Mouse (Mus musculus) adrenal gland, adult (tissue): ENCODE data around the gene Junb.
A peak's percentile ranks its signal among the peaks of the same experiment; 100 is the strongest.

ENCODE experiments used
- DNase-seq, 2 experiments: peaks; one replicate each; pipeline ENCODE4 v3.0.0; 2022 to 2023; ENCODE audit warnings: low spot score in 1 of 2; ENCODE audit not compliant: inconsistent age in 2 of 2

The Junb gene

GRCm38 (mm10) chr8:84944478-84945160 lies 33.9 kb downstream of the Junb start:
- peak; percentile 43 to 62 for DNase-seq

GRCm38 (mm10) chr8:84943699-84944098 lies 34.8 kb downstream of the Junb start:
- no peak for DNase-seq

DNA sequence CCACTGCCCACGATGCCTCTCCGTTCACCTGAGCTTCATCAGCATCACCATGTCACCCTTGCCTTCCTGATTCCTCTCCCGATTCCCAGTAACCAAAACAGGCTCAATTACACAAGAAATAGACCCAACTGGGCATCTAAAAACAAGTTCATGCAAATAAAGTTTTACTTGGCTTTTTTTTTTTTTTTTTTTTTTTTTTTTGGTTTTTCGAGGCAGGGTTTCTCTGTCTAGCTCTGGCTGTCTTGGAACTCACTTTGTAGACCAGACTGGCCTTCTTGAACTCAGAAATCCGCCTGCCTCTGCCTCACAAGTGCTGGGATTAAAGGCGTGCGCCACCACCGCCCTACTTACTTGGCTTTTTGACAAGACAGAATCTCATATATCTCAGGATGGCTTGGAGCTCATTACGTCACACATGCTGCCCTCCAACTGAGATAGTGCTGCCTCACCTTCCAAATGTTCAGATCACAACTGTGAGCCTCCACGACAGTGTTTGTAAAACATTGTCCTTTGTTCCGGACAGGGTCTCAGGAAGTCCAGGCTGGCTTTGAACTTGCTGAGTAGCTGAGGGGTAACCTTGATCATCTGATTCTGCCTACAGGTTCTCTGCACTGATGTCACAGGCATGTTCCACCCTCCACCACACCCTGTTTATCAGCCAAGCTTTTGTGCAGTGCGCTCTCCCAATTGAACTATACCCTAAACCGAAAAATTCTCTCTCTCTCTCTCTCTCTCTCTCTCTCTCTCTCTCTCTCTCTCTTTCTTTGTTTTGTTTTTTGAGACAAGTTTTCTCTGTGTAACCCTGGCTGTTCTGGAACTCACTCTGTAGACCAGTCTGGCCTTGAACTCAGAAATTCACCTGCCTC lies 40.7 kb downstream of the Junb start:
- no peak for DNase-seq

GRCm38 (mm10) chr8:84936962-84937546 lies 41.5 kb downstream of the Junb start, which contains the start of gene Mast1:
TSS of gene Mast1 (minus strand) at chr8:84937359.
- DNase-seq: peak; percentile 63 to 84

DNA sequence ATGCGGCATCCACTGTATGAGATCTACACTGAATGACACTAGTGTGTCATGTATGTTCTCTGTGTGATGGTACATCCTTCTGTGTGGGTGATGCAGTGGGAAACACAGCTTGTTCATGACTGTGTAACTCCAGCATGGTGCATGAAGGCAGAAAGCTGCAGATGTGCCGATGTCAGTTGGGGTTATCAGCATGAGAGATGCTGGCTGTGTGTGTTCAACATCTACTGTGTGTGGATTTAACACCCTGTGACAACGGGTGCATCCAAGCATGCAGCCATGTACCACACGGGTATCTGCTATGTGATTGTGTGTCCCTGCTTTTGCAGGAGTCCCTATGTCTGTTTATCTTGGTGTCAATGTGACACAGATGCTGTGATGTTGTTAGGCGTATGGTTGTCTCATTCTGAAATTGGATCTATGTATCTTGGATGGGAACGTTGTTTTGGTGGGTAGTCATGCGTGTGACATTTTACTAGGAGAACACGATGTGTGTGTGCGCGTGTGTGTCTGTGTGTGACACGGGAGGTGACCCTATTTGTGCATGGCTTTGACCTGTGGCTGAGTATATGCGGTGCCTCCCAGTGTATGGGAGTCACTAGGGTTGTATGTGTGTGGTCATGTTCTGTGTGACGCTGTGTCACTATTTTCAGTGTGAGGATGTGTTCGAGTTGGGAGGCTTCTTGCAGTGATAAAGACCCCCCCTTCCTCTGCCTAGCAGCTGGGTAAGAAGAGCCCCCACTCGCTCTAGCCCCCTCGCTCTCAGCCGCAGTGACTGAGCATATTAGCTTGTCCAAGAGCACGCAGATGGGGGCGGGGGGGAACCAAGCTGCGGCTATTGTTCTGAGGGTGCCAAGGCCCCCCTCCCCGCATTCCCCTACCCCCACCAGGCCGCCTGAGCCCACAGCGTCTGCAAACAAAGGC lies 42.2 kb downstream of the Junb start:
- DNase-seq: no peak

- no peak for DNase-seq
Measured at GRCm38 (mm10) chr8:84935489-84935888, 43.0 kb downstream of the Junb start.

GRCm38 (mm10) chr8:84934860-84935259 lies 43.7 kb downstream of the Junb start:
- peak in 1 of 2 experiments; percentile 37 for DNase-seq

GRCm38 (mm10) chr8:84933767-84934559 lies 44.6 kb downstream of the Junb start:
- DNase-seq: no peak

DNA sequence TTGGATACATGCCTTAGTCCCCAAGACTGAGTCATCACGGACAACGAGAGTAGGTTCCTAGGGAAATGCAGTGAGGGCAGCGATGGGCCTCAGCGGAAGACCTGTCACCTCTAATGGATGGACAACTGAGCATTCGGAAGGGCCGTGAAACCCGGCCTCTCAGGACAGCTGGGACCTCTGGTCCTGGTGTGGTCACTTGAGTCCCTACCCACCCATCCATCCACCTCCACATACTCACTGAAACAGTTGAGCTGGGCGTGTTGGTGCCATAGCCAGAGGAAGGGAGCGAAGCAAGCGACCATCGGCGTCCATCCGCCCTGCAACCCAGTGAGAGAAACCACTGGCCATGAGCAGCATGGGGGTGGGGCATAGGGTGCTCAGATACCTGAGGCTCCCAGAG lies 47.9 kb downstream of the Junb start:
- no peak for DNase-seq

DNA sequence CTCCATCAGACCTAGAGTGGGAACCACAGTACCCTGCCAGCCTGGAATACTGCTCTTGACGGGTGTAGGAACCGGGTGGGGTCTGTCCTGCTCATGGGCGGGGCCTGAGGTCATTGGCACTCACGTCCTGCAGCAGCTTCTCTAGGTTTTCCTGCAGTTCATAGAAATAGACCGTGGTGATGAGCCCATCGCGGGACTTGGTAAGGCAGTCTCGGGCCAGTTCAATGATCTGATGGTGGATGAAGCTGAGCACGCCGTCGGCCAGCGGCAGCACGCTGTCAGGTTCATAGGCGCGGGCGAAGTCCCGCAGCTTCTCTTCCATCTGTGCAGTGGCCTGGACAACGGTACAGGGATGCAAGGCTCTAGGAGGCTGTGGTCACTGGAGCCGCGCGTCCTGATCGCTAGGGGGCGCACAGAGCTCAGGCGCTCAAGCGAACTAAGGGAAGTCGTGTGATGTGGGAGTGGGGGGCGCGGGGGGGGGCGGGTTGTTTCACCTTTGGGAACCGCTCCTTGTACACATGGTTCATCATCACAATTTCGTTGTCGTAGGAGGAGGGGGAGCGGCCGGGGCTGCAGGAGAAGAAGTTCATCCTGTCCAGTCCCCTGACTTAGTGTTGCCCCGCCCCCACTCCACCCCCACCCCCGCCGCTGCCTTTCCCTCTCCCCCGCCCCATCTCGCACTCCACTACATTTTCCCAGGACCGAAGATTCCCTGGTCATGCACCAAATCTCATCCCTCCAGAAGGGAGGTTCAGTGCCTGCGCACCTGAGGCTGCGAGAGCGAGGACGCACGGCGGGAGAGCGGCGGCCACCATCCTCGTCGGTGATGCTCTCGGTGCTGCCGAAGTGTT lies 49.8 kb downstream of the Junb start:
- DNase-seq: peak; percentile 64 to 83

DNA sequence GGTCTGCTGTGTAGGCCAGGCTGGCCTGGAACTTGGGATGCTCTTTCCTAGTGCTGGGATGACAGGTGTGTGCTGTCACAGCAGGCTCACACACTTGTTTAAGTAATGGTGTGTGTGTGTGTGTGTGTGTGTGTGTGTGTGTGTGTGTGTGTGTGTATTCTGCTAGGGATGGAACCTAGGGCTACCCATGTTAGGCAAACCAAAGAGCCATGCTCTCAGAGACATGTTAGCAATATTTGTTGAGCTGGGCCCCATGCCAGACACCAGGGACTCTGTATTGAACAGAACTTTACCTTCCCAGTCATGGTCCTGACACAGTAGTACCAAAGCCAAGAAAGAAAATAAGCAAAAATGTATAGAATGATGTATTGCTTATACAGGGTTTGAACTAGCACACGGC lies 51.0 kb downstream of the Junb start:
- no peak for DNase-seq

GRCm38 (mm10) chr8:84925557-84925956 lies 53.0 kb downstream of the Junb start:
- no peak for DNase-seq
